ENCODE assay signal across 9 mouse cellular contexts in the genomic region with DNA sequence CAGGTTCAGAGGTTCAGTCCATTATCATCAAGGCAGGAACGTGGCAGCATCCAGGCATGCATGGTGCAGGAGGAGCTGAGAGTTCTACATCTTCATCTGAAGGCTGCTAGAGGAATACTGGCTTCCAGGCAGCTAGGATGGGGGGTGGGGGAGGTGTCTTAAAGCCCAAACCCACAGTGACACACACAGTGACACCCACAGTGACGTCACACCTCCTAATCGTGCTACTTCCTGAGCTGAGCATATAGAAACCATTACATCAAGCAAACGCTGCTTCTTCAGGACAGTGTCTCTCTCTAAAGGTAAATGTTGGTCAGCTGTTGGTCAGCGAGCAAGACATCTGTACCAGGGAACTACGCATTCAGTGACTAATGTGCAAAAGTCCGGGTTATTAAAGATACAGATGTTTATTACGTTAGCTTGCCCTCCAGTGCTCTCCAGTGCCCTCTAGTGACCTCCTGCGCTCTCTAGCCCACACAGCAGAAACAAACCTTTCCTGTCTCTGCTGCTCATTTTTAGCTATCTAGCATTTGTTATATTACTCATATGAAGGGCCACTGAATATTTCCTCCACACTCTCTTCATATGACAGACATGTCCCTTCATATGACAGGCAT.
DNase-seq lines count a peak whose midpoint lies in the region; ATAC-seq and TF ChIP-seq lines count a peak whose summit lies in the region.
"Had no signal": no experiment of that assay in that cellular context is flagged by ENCODE, and none has a peak within 500 bp of the region (broad histone marks: within the 10 kb centered on the region; RNA-seq: fewer than 3 reads in every experiment).

No protein-coding gene starts in this region.

- TF ChIP-seq POLR2A in heart, adult 2 months (IDR thresholded peaks at IDR 0.05; ENCODE audit: insufficient read depth, low read depth, low read length): no peak

- peak; percentile 68 for TF ChIP-seq CTCF in heart, adult 2 months (IDR thresholded peaks at IDR 0.05)

- H3K4me1 ChIP-seq in heart, adult 2 months (ENCODE audit: control insufficient read depth, insufficient read depth, low read length): peaks cover under 1% of the 10 kb centered on the region; the same call in 1 of the 2 replicates

- H3K4me3 ChIP-seq in heart, adult 2 months: no peak overlapping the region
- H3K4me3 ChIP-seq: liver, embryonic 13.5 days had no signal

- H3K36me3 ChIP-seq in heart, adult 2 months (ENCODE audit: control insufficient read depth, insufficient read depth, low read length): no peaks in the 10 kb centered on the region
- H3K36me3 ChIP-seq: liver, embryonic 13.5 days had no signal

- intact Hi-C loops in heart, adult 2 months (cut with DNase I): loop anchor here (10.0 kb wide), 1 partner anchor 236 kb away; no protein-coding TSS in a partner anchor

- no peak for TF ChIP-seq EP300 in heart, adult 2 months (IDR thresholded peaks at IDR 0.05; ENCODE audit: insufficient read depth, low read depth, low read length)

- no peaks in the 10 kb centered on the region for H3K27me3 ChIP-seq in heart, adult 2 months (ENCODE audit: control insufficient read depth, insufficient read depth, low read length)
- H3K27me3 ChIP-seq: liver, embryonic 13.5 days had no signal

- peak; percentile 86 for ATAC-seq in megakaryocyte progenitor cell, adult 5-6 weeks (replicated peaks; ENCODE audit: poor library complexity)
- no peak for ATAC-seq in cerebellum, adult (ENCODE audit: insufficient number of reproducible peaks, low FRiP score, low TSS enrichment)
- ATAC-seq in monocyte, adult 5-6 weeks (replicated peaks; ENCODE audit: insufficient number of reproducible peaks, low FRiP score, low TSS enrichment, poor library complexity, severe bottlenecking): no peak

- H3K27ac ChIP-seq in heart, adult 2 months: no peak overlapping the region
- H3K27ac ChIP-seq: liver, embryonic 13.5 days had no signal

- H3K79me2 ChIP-seq in heart, adult 2 months (replicated peaks; ENCODE audit: control insufficient read depth, insufficient read depth, low read length): no peaks in the 10 kb centered on the region

- peak in 1 of 2 experiments; percentile 30 for DNase-seq in heart, adult 2 months
- no peak for DNase-seq in heart, adult 8-10 months (ENCODE audit: low spot score)
- peak; percentile 30 to 42 for DNase-seq in B cell, adult 2 months
- DNase-seq in adrenal gland, postnatal 25 days: peak; percentile 59
- peak; percentile 17 for DNase-seq in induced T-regulatory cell, adult 2 months (ENCODE audit: low read depth)
- DNase-seq: liver, embryonic 13.5 days had no signal

- H3K9ac ChIP-seq in heart, adult 2 months (ENCODE audit: low read depth, low read length): no peak overlapping the region
- H3K9ac ChIP-seq: liver, embryonic 13.5 days had no signal

- WGBS in heart, adult 2 months: 28% methylated on average over 9 of the region's 9 CpGs
